Mouse (Mus musculus) liver, adult 2 months (tissue): Measurements from ENCODE around the gene Dmrt1.

ENCODE experiments used
- CTCF ChIP-seq: fragments of 200-500 bp; IDR thresholded peaks from 2 replicates; pipeline ENCODE4 v1.5.1; 2011; ENCODE audit warnings: low read depth, low read length, control low read depth
- POLR2A ChIP-seq: fragments of 200-500 bp; IDR thresholded peaks from 2 replicates; pipeline ENCODE4 v1.6.1; 2011; ENCODE audit warnings: low read length, control low read depth; ENCODE audit not compliant: insufficient read depth; ENCODE audit errors: extremely low read depth

DNA sequence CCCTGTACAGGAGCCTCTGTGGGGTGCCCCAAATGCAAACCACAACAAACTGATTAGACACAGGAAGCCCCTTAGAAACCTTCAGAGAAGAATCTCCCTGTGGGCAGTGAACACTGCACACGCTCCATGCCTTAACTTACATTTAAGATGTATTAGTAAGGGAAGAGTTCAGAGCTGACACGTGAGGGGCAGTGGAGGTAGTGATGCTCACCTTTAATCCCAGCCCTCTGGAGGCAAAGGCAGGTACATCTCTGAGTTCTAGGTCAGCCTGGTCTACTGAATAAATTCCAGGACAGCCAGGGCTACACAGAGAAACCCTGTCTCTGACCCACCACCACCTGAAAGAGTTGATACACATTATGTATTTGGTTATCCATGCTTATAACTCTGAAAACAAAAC lies 15.9 kb upstream of the Dmrt1 start:
- TF ChIP-seq CTCF (no peak), POLR2A (no peak)
